Mouse (Mus musculus): ENCODE measurements at regions not wholly inside any gene's neighbourhood (a gene's known extent, or its start where the extent isn't known, plus 50 kb on each side); places are given as distances from the start of the nearest gene placed in this dataset.

- H3K27me3 ChIP-seq (ENCODE audit: control insufficient read depth, insufficient read depth, low read length): no peaks in the 10 kb centered on the region; the same call in 1 of the 2 replicates
- TF ChIP-seq POLR2A (IDR thresholded peaks at IDR 0.05; ENCODE audit: insufficient read depth, low read depth, low read length) (no peak), EP300 (IDR thresholded peaks at IDR 0.05; ENCODE audit: insufficient read depth, low read depth, low read length) (no peak), CTCF (IDR thresholded peaks at IDR 0.05) (no peak)
- no peak overlapping the region for H3K9ac ChIP-seq (ENCODE audit: low read depth, low read length)
- no peaks in the 10 kb centered on the region for H3K4me1 ChIP-seq (ENCODE audit: control insufficient read depth, insufficient read depth, low read length)
- no peaks in the 10 kb centered on the region for H3K79me2 ChIP-seq (replicated peaks; ENCODE audit: control insufficient read depth, insufficient read depth, low read length)
- intact Hi-C loops (cut with DNase I): no loop called here
- H3K36me3 ChIP-seq (ENCODE audit: control insufficient read depth, insufficient read depth, low read length): no peaks in the 10 kb centered on the region
- DNase-seq: no peak
- no peak overlapping the region for H3K4me3 ChIP-seq
- no peak overlapping the region for H3K27ac ChIP-seq
- WGBS: 56% methylated on average over 16 of the region's 16 CpGs
Observed at GRCm38 (mm10) chr2:169493609-169494275, 93.8 kb downstream of the Gm11011 start.

GRCm38 (mm10) chr2:169483934-169484333 is 103.6 kb downstream of the Gm11011 start:
- no peak overlapping the region for H3K27ac ChIP-seq
- no peaks in the 10 kb centered on the region for H3K36me3 ChIP-seq (ENCODE audit: control insufficient read depth, insufficient read depth, low read length)
- no peak overlapping the region for H3K4me3 ChIP-seq
- no peak overlapping the region for H3K9ac ChIP-seq (ENCODE audit: low read depth, low read length)
- no peak for TF ChIP-seq CTCF (IDR thresholded peaks at IDR 0.05)
- no peak for TF ChIP-seq POLR2A (IDR thresholded peaks at IDR 0.05; ENCODE audit: insufficient read depth, low read depth, low read length)
- TF ChIP-seq EP300 (IDR thresholded peaks at IDR 0.05; ENCODE audit: insufficient read depth, low read depth, low read length): no peak
- no peaks in the 10 kb centered on the region for H3K79me2 ChIP-seq (replicated peaks; ENCODE audit: control insufficient read depth, insufficient read depth, low read length)
- no peak for DNase-seq
- intact Hi-C loops (cut with DNase I): no loop called here
- H3K27me3 ChIP-seq (ENCODE audit: control insufficient read depth, insufficient read depth, low read length): no peaks in the 10 kb centered on the region
- WGBS: 57% methylated on average over 8 of the region's 8 CpGs
- no peaks in the 10 kb centered on the region for H3K4me1 ChIP-seq (ENCODE audit: control insufficient read depth, insufficient read depth, low read length)

- no peaks in the 10 kb centered on the region for H3K36me3 ChIP-seq (ENCODE audit: control insufficient read depth, insufficient read depth, low read length)
- DNase-seq: no peak
- intact Hi-C loops (cut with DNase I): no loop called here
- H3K9ac ChIP-seq (ENCODE audit: low read depth, low read length): no peak overlapping the region
- H3K79me2 ChIP-seq (replicated peaks; ENCODE audit: control insufficient read depth, insufficient read depth, low read length): no peaks in the 10 kb centered on the region
- TF ChIP-seq POLR2A (IDR thresholded peaks at IDR 0.05; ENCODE audit: insufficient read depth, low read depth, low read length) (no peak), EP300 (IDR thresholded peaks at IDR 0.05; ENCODE audit: insufficient read depth, low read depth, low read length) (no peak), CTCF (IDR thresholded peaks at IDR 0.05) (no peak)
- no peak overlapping the region for H3K4me3 ChIP-seq
- no peak overlapping the region for H3K27ac ChIP-seq
- no peaks in the 10 kb centered on the region for H3K4me1 ChIP-seq (ENCODE audit: control insufficient read depth, insufficient read depth, low read length)
- 35% methylated on average over 15 of the region's 15 CpGs for WGBS
- H3K27me3 ChIP-seq (ENCODE audit: control insufficient read depth, insufficient read depth, low read length): no peaks in the 10 kb centered on the region
Observed at GRCm38 (mm10) chr2:169481731-169482465, 105.6 kb downstream of the Gm11011 start.

- DNase-seq: no peak
- no peak for TF ChIP-seq POLR2A (IDR thresholded peaks at IDR 0.05; ENCODE audit: insufficient read depth, low read depth, low read length)
- TF ChIP-seq CTCF (IDR thresholded peaks at IDR 0.05): no peak
- TF ChIP-seq EP300 (IDR thresholded peaks at IDR 0.05; ENCODE audit: insufficient read depth, low read depth, low read length): no peak
- H3K4me1 ChIP-seq (ENCODE audit: control insufficient read depth, insufficient read depth, low read length): no peaks in the 10 kb centered on the region
- no peaks in the 10 kb centered on the region for H3K36me3 ChIP-seq (ENCODE audit: control insufficient read depth, insufficient read depth, low read length)
- no peak overlapping the region for H3K27ac ChIP-seq
- H3K27me3 ChIP-seq (ENCODE audit: control insufficient read depth, insufficient read depth, low read length): no peaks in the 10 kb centered on the region
- intact Hi-C loops (cut with DNase I): no loop called here
- H3K9ac ChIP-seq (ENCODE audit: low read depth, low read length): no peak overlapping the region
- WGBS: 46% methylated on average over 9 of the region's 9 CpGs
- H3K4me3 ChIP-seq: no peak overlapping the region
- no peaks in the 10 kb centered on the region for H3K79me2 ChIP-seq (replicated peaks; ENCODE audit: control insufficient read depth, insufficient read depth, low read length)
Observed at GRCm38 (mm10) chr2:169474418-169475112, 113.0 kb downstream of the Gm11011 start.

GRCm38 (mm10) chr2:169469538-169469937 is 118.0 kb downstream of the Gm11011 start:
- TF ChIP-seq POLR2A (IDR thresholded peaks at IDR 0.05; ENCODE audit: insufficient read depth, low read depth, low read length) (no peak), EP300 (IDR thresholded peaks at IDR 0.05; ENCODE audit: insufficient read depth, low read depth, low read length) (no peak), CTCF (IDR thresholded peaks at IDR 0.05) (no peak)
- Histone ChIP-seq H3K79me2 (replicated peaks; ENCODE audit: control insufficient read depth, insufficient read depth, low read length) (no peaks in the 10 kb centered on the region), H3K27me3 (ENCODE audit: control insufficient read depth, insufficient read depth, low read length) (no peaks in the 10 kb centered on the region), H3K27ac (no peak overlapping the region), H3K9ac (ENCODE audit: low read depth, low read length) (no peak overlapping the region), H3K4me1 (ENCODE audit: control insufficient read depth, insufficient read depth, low read length) (no peaks in the 10 kb centered on the region), H3K4me3 (no peak overlapping the region), H3K36me3 (ENCODE audit: control insufficient read depth, insufficient read depth, low read length) (no peaks in the 10 kb centered on the region)
- intact Hi-C loops (cut with DNase I): no loop called here
- 91% methylated on average over 10 of the region's 10 CpGs for WGBS
- DNase-seq: no peak

Data from heart, adult 2 months (tissue).